Mouse (Mus musculus) embryonic facial prominence, embryonic 13.5 days (tissue): ENCODE measurements around the gene Olfr485. TPM values are rescaled to one million over a fixed set of nuclear protein-coding genes. Genes with fewer than 3 reads are reported as not detected.

ENCODE experiments used
- polyA plus RNA-seq: library from polyadenylated mRNA; unstranded; fragments of >200 nt; fragmentation: Nextera tagmentation; extraction: Ambion mirVana; gene quantifications from 2 replicates; pipeline ENCODE4 v1.2.1, GENCODE M21; 2015

The Olfr485 gene
- polyA plus RNA-seq, 1 experiment from 2014 or later: not detected

Other genes with a start within 250 kb of the Olfr485 start
- not detected in 2 replicates for gene Olfr473, start 229.4 kb downstream of the Olfr485 start, polyA plus RNA-seq
- not detected in 2 replicates for gene Olfr474, start 205.2 kb downstream of the Olfr485 start, polyA plus RNA-seq
- gene Olfr476, start 195.1 kb downstream of the Olfr485 start, polyA plus RNA-seq: not detected in 2 replicates
- not detected in 2 replicates for gene Olfr477, start 173.2 kb downstream of the Olfr485 start, polyA plus RNA-seq
- not detected in 2 replicates for gene Olfr478, start 125.9 kb downstream of the Olfr485 start, polyA plus RNA-seq
- not detected in 2 replicates for gene Olfr479, start 109.2 kb downstream of the Olfr485 start, polyA plus RNA-seq
- gene Olfr480, start 92.5 kb downstream of the Olfr485 start, polyA plus RNA-seq: not detected in 2 replicates
- gene Olfr481, start 80.0 kb downstream of the Olfr485 start, polyA plus RNA-seq: not detected in 2 replicates
- 0.26 TPM in 1 of 2 replicates, not detected in the other for gene Olfr482, start 62.3 kb downstream of the Olfr485 start, polyA plus RNA-seq
- not detected in 2 replicates for gene Olfr483, start 59.0 kb downstream of the Olfr485 start, polyA plus RNA-seq
- not detected in 2 replicates for gene Olfr484, start 32.4 kb downstream of the Olfr485 start, polyA plus RNA-seq
- not detected in 2 replicates for gene Olfr486, start 12.9 kb upstream of the Olfr485 start, polyA plus RNA-seq
- gene Olfr487, start 54.8 kb upstream of the Olfr485 start, polyA plus RNA-seq: not detected in 2 replicates
- gene Olfr488, start 98.5 kb upstream of the Olfr485 start, polyA plus RNA-seq: not detected in 2 replicates
- gene Olfr490, start 129.1 kb upstream of the Olfr485 start, polyA plus RNA-seq: not detected in 2 replicates
- gene Olfr491, start 153.6 kb upstream of the Olfr485 start, polyA plus RNA-seq: not detected in 2 replicates
- 0.30 TPM in 1 of 2 replicates, not detected in the other for gene Olfr492, start 163.8 kb upstream of the Olfr485 start, polyA plus RNA-seq
- not detected in 2 replicates for gene Olfr493, start 187.1 kb upstream of the Olfr485 start, polyA plus RNA-seq
- gene Olfr494, start 205.5 kb upstream of the Olfr485 start, polyA plus RNA-seq: not detected in 2 replicates
- gene Olfr495, start 233.3 kb upstream of the Olfr485 start, polyA plus RNA-seq: not detected in 2 replicates